Mouse (Mus musculus): ENCODE measurements around the gene Zdhhc1. TPM values are rescaled to one million over a fixed set of nuclear protein-coding genes. Genes with fewer than 3 reads are reported as not detected.

The Zdhhc1 gene
- polyA plus RNA-seq, 1 experiment from 2014 or later, result 33.1 TPM

GRCm38 (mm10) chr8:105506977-105507376 is 10.3 kb upstream of the Zdhhc1 start:
- no peak for DNase-seq (ENCODE audit: low spot score)
- WGBS, result 79% methylated on average over 6 of the region's 6 CpGs

DNA sequence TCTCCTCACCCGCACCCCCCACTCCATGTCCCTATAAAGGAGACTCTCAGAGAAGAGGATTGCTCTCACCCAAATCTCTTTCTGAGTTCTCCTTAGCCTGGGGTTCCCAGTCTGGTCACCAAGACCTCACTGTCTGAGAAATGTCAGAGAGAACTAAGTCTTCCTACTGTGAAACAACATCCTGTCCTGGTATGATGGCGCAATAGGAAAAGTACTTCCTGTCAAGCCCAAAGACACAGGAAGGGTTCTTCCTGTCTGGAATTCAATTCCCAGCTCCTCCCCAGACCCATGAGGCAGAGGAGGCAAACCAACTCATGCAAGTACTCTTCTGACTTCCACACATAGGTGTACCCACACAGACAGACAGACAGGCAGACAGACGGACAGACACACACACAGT is 7.9 kb upstream of the Zdhhc1 start:
- ATAC-seq (ENCODE audit: low FRiP score) (no peak), DNase-seq (ENCODE audit: low spot score) (no peak)
- H3K27ac ChIP-seq, result no peak overlapping the region; the same call in 1 of the 2 replicates
- no peaks in the 10 kb centered on the region for H3K4me1 ChIP-seq (replicated peaks; ENCODE audit: control insufficient read depth, insufficient read depth, low read length)
- H3K36me3 ChIP-seq (replicated peaks; ENCODE audit: control insufficient read depth, insufficient read depth), result no peaks in the 10 kb centered on the region
- no peak overlapping the region for H3K4me2 ChIP-seq (replicated peaks)
- H3K27me3 ChIP-seq (ENCODE audit: control insufficient read depth, insufficient read depth, low read length), result no peaks in the 10 kb centered on the region
- H3K9ac ChIP-seq, result no peak overlapping the region
- 92% methylated on average over 3 of the region's 3 CpGs for WGBS
- no peak overlapping the region for H3K4me3 ChIP-seq (replicated peaks; ENCODE audit: low read length)
- no peaks in the 10 kb centered on the region for H3K9me3 ChIP-seq (ENCODE audit: control insufficient read depth, low read length)

More at GRCm38 (mm10) chr8:105506977-105507376, 10.3 kb upstream of the Zdhhc1 start:
- no peak overlapping the region for H3K4me3 ChIP-seq (replicated peaks; ENCODE audit: low read length)
- H3K9ac ChIP-seq, result no peak overlapping the region
- no peaks in the 10 kb centered on the region for H3K36me3 ChIP-seq (replicated peaks; ENCODE audit: control insufficient read depth, insufficient read depth)
- no peaks in the 10 kb centered on the region for H3K9me3 ChIP-seq (ENCODE audit: control insufficient read depth, low read length)
- H3K4me1 ChIP-seq (replicated peaks; ENCODE audit: control insufficient read depth, insufficient read depth, low read length), result no peaks in the 10 kb centered on the region
- H3K27me3 ChIP-seq (ENCODE audit: control insufficient read depth, insufficient read depth, low read length), result no peaks in the 10 kb centered on the region
- no peak overlapping the region for H3K4me2 ChIP-seq (replicated peaks)
- ATAC-seq (ENCODE audit: low FRiP score), result no peak
- H3K27ac ChIP-seq, result no peak overlapping the region

GRCm38 (mm10) chr8:105499787-105500186 is 3.1 kb upstream of the Zdhhc1 start:
- no peak overlapping the region for H3K27ac ChIP-seq
- WGBS, result 74% methylated on average over 12 of the region's 12 CpGs
- H3K4me3 ChIP-seq (replicated peaks; ENCODE audit: low read length), result no peak overlapping the region
- H3K36me3 ChIP-seq (replicated peaks; ENCODE audit: control insufficient read depth, insufficient read depth), result no peaks in the 10 kb centered on the region
- no peaks in the 10 kb centered on the region for H3K9me3 ChIP-seq (ENCODE audit: control insufficient read depth, low read length)
- ATAC-seq (ENCODE audit: low FRiP score) (no peak), DNase-seq (ENCODE audit: low spot score) (no peak)
- no peak overlapping the region for H3K9ac ChIP-seq
- H3K4me2 ChIP-seq (replicated peaks), result no peak overlapping the region
- H3K27me3 ChIP-seq (ENCODE audit: control insufficient read depth, insufficient read depth, low read length), result no peaks in the 10 kb centered on the region
- H3K4me1 ChIP-seq (replicated peaks; ENCODE audit: control insufficient read depth, insufficient read depth, low read length), result peaks cover 14% of the 10 kb centered on the region

DNA sequence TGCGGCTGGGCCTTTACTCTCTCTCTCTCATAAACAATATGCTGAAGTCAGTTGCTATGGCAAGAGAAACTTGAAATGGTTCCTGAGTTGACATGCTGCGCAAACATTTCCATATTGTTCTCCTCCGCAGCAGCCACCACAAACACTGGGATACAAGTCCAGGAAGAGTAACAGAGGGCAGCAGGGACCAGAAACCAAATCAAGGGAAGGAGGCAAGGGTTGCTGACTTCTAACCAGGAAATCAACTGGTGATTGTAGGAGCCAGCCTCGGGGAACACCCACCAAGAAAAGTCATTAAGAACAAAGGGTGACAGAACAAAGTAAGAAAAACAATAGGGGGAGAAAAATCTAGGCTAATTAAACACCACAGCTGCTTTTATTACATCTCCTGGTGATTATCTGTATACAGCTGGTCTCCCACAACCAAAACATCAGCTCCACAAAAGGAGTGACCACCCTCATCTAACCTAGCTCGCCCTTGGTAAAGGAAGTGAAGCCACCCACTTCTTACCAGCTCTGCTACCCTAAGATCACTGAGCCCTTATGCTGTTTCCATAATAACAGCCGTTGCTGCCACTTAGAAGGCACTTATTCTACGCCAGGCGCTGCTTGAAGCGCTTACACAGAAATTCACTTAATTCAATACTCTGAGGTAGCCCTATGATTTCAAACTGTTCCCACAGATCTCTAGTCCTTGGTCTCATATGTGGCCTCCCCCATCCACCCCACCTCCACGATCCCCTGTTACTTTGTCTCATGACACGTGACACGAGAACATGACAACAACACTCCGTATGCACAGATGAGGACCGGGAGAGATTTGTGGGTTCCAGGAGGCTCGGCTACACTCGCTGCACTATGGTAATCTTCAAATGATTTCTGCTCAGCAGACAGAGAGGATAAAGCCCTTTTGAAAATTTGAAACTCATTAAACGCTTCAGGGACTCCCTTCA is 1.1 kb downstream of the Zdhhc1 start:
- WGBS, result 21% methylated on average over 17 of the region's 17 CpGs
- H3K9ac ChIP-seq, result peak overlapping the region; percentile 86
- DNase-seq (ENCODE audit: low spot score) (no peak), ATAC-seq (ENCODE audit: low FRiP score) (peak; percentile 31; the same call in 1 of the 2 replicates)
- no peaks in the 10 kb centered on the region for H3K9me3 ChIP-seq (ENCODE audit: control insufficient read depth, low read length)
- peaks cover 14% of the 10 kb centered on the region for H3K4me1 ChIP-seq (replicated peaks; ENCODE audit: control insufficient read depth, insufficient read depth, low read length)
- H3K27ac ChIP-seq, result peak overlapping the region; percentile 85
- H3K4me3 ChIP-seq (replicated peaks; ENCODE audit: low read length), result peak overlapping the region; percentile 80
- H3K36me3 ChIP-seq (replicated peaks; ENCODE audit: control insufficient read depth, insufficient read depth), result no peaks in the 10 kb centered on the region
- H3K27me3 ChIP-seq (ENCODE audit: control insufficient read depth, insufficient read depth, low read length), result no peaks in the 10 kb centered on the region
- peak overlapping the region; percentile 92 for H3K4me2 ChIP-seq (replicated peaks)

GRCm38 (mm10) chr8:105494566-105494965 is 2.1 kb downstream of the Zdhhc1 start:
- H3K4me2 ChIP-seq (replicated peaks), result no peak overlapping the region
- H3K36me3 ChIP-seq (replicated peaks; ENCODE audit: control insufficient read depth, insufficient read depth), result no peaks in the 10 kb centered on the region
- H3K9me3 ChIP-seq (ENCODE audit: control insufficient read depth, low read length), result no peaks in the 10 kb centered on the region
- no peak for DNase-seq (ENCODE audit: low spot score)
- WGBS, result 90% methylated on average over 3 of the region's 3 CpGs
- no peak for ATAC-seq (ENCODE audit: low FRiP score)
- no peak overlapping the region for H3K4me3 ChIP-seq (replicated peaks; ENCODE audit: low read length)
- 0 out of 2 replicates have a peak overlapping the region, but pooled peaks have one; percentile 41 for H3K27ac ChIP-seq
- H3K27me3 ChIP-seq (ENCODE audit: control insufficient read depth, insufficient read depth, low read length), result no peaks in the 10 kb centered on the region
- peaks cover 14% of the 10 kb centered on the region for H3K4me1 ChIP-seq (replicated peaks; ENCODE audit: control insufficient read depth, insufficient read depth, low read length)
- H3K9ac ChIP-seq, result no peak overlapping the region

GRCm38 (mm10) chr8:105493495-105493894 is 3.2 kb downstream of the Zdhhc1 start:
- no peaks in the 10 kb centered on the region for H3K27me3 ChIP-seq (ENCODE audit: control insufficient read depth, insufficient read depth, low read length)
- ATAC-seq (ENCODE audit: low FRiP score) (no peak), DNase-seq (ENCODE audit: low spot score) (no peak)
- no peak overlapping the region for H3K27ac ChIP-seq
- H3K4me1 ChIP-seq (replicated peaks; ENCODE audit: control insufficient read depth, insufficient read depth, low read length), result peaks cover 14% of the 10 kb centered on the region
- 67% methylated on average over 3 of the region's 3 CpGs for WGBS
- H3K9me3 ChIP-seq (ENCODE audit: control insufficient read depth, low read length), result no peaks in the 10 kb centered on the region
- no peak overlapping the region for H3K4me2 ChIP-seq (replicated peaks)
- no peaks in the 10 kb centered on the region for H3K36me3 ChIP-seq (replicated peaks; ENCODE audit: control insufficient read depth, insufficient read depth)
- no peak overlapping the region for H3K4me3 ChIP-seq (replicated peaks; ENCODE audit: low read length)
- no peak overlapping the region for H3K9ac ChIP-seq

DNA sequence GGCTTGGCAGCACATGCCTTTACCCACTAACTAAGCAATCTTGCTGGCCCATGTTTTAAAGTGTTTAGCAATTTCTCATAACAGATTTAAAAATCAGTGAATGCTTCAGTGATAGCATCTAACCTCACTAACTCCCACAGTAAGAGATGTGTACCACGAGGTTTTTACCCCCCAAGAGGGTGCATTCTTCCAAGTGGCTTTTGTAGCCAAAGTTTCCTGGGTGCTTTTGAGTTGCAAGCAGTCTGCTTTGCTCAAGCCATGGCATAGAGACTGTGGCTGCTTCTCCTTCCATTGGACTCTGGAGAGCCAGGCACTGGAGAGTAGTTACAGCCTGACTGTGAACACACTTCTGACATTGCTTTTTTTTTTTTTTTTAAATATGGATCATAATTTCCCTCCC is 7.4 kb downstream of the Zdhhc1 start:
- WGBS, result 34% methylated on average over 1 of the region's 1 CpGs
- no peaks in the 10 kb centered on the region for H3K27me3 ChIP-seq (ENCODE audit: control insufficient read depth, insufficient read depth, low read length)
- no peak overlapping the region for H3K27ac ChIP-seq
- ATAC-seq (ENCODE audit: low FRiP score) (no peak), DNase-seq (ENCODE audit: low spot score) (no peak)
- no peak overlapping the region for H3K4me2 ChIP-seq (replicated peaks)
- H3K36me3 ChIP-seq (replicated peaks; ENCODE audit: control insufficient read depth, insufficient read depth), result peaks cover 7% of the 10 kb centered on the region
- no peak overlapping the region for H3K9ac ChIP-seq
- H3K4me3 ChIP-seq (replicated peaks; ENCODE audit: low read length), result no peak overlapping the region
- no peaks in the 10 kb centered on the region for H3K9me3 ChIP-seq (ENCODE audit: control insufficient read depth, low read length)
- H3K4me1 ChIP-seq (replicated peaks; ENCODE audit: control insufficient read depth, insufficient read depth, low read length), result no peaks in the 10 kb centered on the region

GRCm38 (mm10) chr8:105488082-105488481 is 8.6 kb downstream of the Zdhhc1 start:
- Histone ChIP-seq H3K9ac (no peak overlapping the region), H3K9me3 (ENCODE audit: control insufficient read depth, low read length) (no peaks in the 10 kb centered on the region), H3K36me3 (replicated peaks; ENCODE audit: control insufficient read depth, insufficient read depth) (peaks cover 10% of the 10 kb centered on the region), H3K27me3 (ENCODE audit: control insufficient read depth, insufficient read depth, low read length) (no peaks in the 10 kb centered on the region), H3K27ac (no peak overlapping the region), H3K4me1 (replicated peaks; ENCODE audit: control insufficient read depth, insufficient read depth, low read length) (no peaks in the 10 kb centered on the region), H3K4me2 (replicated peaks) (no peak overlapping the region), H3K4me3 (replicated peaks; ENCODE audit: low read length) (no peak overlapping the region)
- 85% methylated on average over 3 of the region's 3 CpGs for WGBS
- DNase-seq (ENCODE audit: low spot score), result no peak
- no peak for ATAC-seq (ENCODE audit: low FRiP score)

DNA sequence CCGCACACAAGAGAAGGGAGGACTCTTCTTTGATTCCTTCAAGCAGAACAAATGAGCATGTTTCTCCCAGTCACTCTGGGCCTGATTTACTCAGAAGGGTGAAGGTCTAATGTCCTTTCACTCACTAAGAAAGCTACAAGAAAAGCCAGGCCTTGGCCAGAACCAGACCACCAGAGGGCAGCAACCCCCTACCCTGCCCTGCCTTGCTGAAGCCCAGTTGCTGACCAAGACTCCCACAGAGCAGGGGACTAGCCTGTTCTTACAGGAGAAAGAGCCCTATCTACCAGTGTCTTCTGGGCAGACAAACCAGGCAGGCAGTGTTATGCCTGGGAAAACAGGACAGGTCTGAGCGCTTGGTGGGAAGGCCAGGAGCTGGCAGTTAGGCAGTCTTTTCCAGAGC is 12.3 kb downstream of the Zdhhc1 start:
- 27% methylated on average over 2 of the region's 2 CpGs for WGBS
- Histone ChIP-seq H3K27ac (no peak overlapping the region), H3K9ac (no peak overlapping the region), H3K27me3 (ENCODE audit: control insufficient read depth, insufficient read depth, low read length) (no peaks in the 10 kb centered on the region), H3K4me3 (replicated peaks; ENCODE audit: low read length) (no peak overlapping the region), H3K36me3 (replicated peaks; ENCODE audit: control insufficient read depth, insufficient read depth) (peaks cover 14% of the 10 kb centered on the region), H3K4me1 (replicated peaks; ENCODE audit: control insufficient read depth, insufficient read depth, low read length) (no peaks in the 10 kb centered on the region), H3K4me2 (replicated peaks) (no peak overlapping the region), H3K9me3 (ENCODE audit: control insufficient read depth, low read length) (no peaks in the 10 kb centered on the region)
- ATAC-seq (ENCODE audit: low FRiP score) (no peak), DNase-seq (ENCODE audit: low spot score) (peak; percentile 67)
